Mouse (Mus musculus): ENCODE results near the gene Slc41a3.
A peak's percentile ranks its signal among the peaks of the same experiment; 100 is the strongest.

Slc41a3 gene

DNA sequence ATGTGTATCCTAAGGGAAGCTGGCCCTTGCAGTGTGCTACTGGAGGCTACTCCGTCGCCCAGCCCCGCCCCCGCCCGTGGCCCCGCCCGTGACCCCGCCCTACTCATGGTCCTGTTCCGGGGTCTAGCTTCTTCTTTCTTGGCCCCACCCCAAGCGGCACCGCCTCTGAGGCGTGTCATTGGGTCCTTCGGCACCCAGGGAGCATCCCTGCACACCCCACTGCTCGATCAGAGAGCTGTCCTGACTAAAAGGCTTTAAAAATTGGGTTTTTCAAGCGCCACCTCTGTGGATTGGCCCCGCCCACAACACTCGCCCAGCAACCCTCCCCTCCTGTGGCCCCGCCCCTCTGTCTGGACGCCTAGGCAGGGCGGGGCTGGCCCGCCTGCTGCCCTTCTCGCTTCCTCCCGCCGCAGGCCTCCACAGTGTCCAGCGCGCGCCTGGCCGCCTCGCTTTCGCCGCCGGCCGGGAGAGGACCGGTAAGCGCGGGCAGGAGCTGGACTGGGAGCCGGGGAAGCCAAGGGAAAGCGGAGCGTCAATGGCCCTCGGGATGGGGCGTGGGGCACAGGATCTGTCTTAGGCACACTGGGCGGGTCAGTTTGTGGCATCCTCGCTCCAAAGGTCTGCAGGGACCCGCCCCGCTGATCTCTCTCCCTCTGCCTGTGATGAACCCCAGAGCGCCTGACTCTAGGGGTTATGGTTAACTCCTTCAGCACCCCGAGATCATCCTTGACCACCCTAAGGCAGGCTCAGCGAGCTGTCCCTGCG, at the start of gene Slc41a3:
TSS of gene Slc41a3 (plus strand) at position 193 of the 765 bp plus-strand sequence.
- H3K27me3 ChIP-seq (ENCODE audit: insufficient read depth, low read length): peaks cover 22% of the 10 kb centered on the region
- H3K36me3 ChIP-seq (ENCODE audit: insufficient read depth, low read length): no peaks in the 10 kb centered on the region
- TF ChIP-seq POU5F1 (IDR thresholded peaks at IDR 0.05; ENCODE audit: borderline replicate concordance, low read length) (no peak), CTCF (conservative IDR thresholded peaks at IDR 0.05; ENCODE audit: low read length) (no peak), NANOG (IDR thresholded peaks at IDR 0.05; ENCODE audit: borderline replicate concordance, low read length) (no peak)
- peak within 1 kb of the TSS; percentile 86 for H3K4me3 ChIP-seq (replicated peaks; ENCODE audit: low read length)
- H3K9me3 ChIP-seq (ENCODE audit: low read length): no peaks in the 10 kb centered on the region
- H3K4me1 ChIP-seq (replicated peaks; ENCODE audit: low read depth, low read length): peaks cover 9% of the 10 kb centered on the region

- Histone ChIP-seq H3K9me3 (ENCODE audit: low read length) (no peaks in the 10 kb centered on the region), H3K36me3 (ENCODE audit: insufficient read depth, low read length) (no peaks in the 10 kb centered on the region), H3K4me3 (replicated peaks; ENCODE audit: low read length) (no peak overlapping the region), H3K4me1 (replicated peaks; ENCODE audit: low read depth, low read length) (peaks cover 13% of the 10 kb centered on the region), H3K27me3 (ENCODE audit: insufficient read depth, low read length) (peaks cover 2% of the 10 kb centered on the region; the same call in 1 of the 2 replicates)
- TF ChIP-seq NANOG (IDR thresholded peaks at IDR 0.05; ENCODE audit: borderline replicate concordance, low read length) (no peak), CTCF (conservative IDR thresholded peaks at IDR 0.05; ENCODE audit: low read length) (no peak), POU5F1 (IDR thresholded peaks at IDR 0.05; ENCODE audit: borderline replicate concordance, low read length) (no peak)
These were observed 47.9 kb upstream of the Slc41a3 start for GRCm38 (mm10) chr6:90556534-90557058.

DNA sequence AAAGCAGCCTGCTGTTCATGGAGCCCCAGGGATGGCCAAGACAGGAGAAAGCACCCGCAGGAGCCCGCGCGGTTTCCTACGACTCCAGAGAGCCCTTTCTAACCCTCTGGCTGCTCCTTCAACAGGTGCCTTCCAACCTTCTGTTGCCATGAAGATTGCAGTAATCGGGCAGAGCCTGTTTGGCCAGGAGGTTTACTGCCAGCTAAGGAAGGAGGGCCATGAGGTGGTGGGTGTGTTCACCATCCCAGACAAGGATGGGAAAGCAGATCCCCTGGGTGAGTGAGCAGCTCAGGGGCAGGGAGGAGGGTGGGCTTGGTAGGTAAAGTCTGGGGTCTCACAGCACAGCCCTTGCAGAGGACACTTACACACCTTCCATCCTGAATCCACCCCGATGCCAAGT, 47.4 kb upstream of the Slc41a3 start:
- Histone ChIP-seq H3K36me3 (ENCODE audit: insufficient read depth, low read length) (no peaks in the 10 kb centered on the region), H3K9me3 (ENCODE audit: low read length) (no peaks in the 10 kb centered on the region), H3K4me3 (replicated peaks; ENCODE audit: low read length) (no peak overlapping the region), H3K27me3 (ENCODE audit: insufficient read depth, low read length) (peaks cover 2% of the 10 kb centered on the region; the same call in 1 of the 2 replicates), H3K4me1 (replicated peaks; ENCODE audit: low read depth, low read length) (peaks cover 9% of the 10 kb centered on the region)
- no peak for TF ChIP-seq POU5F1 (IDR thresholded peaks at IDR 0.05; ENCODE audit: borderline replicate concordance, low read length)
- no peak for TF ChIP-seq CTCF (conservative IDR thresholded peaks at IDR 0.05; ENCODE audit: low read length)
- no peak for TF ChIP-seq NANOG (IDR thresholded peaks at IDR 0.05; ENCODE audit: borderline replicate concordance, low read length)

DNA sequence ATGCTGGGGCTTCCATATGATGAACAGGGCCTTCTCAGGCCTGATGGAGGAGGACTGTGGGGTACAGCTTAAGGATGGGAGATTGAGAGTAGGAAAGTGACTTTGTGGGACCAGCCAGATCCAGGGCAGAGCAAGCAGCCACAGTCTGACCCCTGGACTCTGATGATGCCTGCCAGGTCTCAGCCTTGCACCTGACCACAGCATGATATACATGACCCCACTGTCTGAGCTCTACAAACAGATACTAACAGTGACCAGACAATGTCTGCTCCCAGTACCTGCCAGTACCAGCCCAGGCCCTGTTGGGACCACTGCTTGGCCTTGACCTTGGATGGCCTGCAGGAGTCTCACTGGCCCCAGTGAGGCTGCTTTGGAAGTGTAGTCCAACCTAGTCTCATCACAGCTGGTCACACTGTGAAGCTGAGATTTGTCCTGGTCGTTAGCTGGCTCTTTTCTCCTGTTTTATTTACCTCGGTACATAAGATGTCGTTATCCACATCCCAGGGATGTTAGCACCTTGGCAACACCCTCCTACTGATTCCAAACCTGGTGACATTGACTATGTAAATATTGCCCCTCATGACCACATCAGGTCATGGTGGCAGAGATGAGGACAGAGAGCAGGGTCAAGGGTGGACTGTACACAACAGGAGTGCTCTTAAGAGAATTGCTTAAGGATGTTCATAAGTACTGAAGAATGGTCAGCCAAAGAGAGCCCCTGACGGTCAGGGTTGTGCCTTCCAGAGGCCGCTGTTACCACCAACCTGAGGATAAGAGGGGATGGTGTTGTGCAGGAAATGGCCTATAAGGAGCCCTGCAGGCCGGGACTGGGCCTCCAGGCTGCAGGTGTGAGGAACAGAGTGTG, 46.5 kb upstream of the Slc41a3 start:
- Histone ChIP-seq H3K4me3 (replicated peaks; ENCODE audit: low read length) (no peak overlapping the region), H3K9me3 (ENCODE audit: low read length) (no peaks in the 10 kb centered on the region), H3K36me3 (ENCODE audit: insufficient read depth, low read length) (no peaks in the 10 kb centered on the region), H3K4me1 (replicated peaks; ENCODE audit: low read depth, low read length) (peaks cover 9% of the 10 kb centered on the region), H3K27me3 (ENCODE audit: insufficient read depth, low read length) (peaks cover 2% of the 10 kb centered on the region; the same call in 1 of the 2 replicates)
- TF ChIP-seq POU5F1 (IDR thresholded peaks at IDR 0.05; ENCODE audit: borderline replicate concordance, low read length) (no peak), NANOG (IDR thresholded peaks at IDR 0.05; ENCODE audit: borderline replicate concordance, low read length) (no peak), CTCF (conservative IDR thresholded peaks at IDR 0.05; ENCODE audit: low read length) (no peak)

DNA sequence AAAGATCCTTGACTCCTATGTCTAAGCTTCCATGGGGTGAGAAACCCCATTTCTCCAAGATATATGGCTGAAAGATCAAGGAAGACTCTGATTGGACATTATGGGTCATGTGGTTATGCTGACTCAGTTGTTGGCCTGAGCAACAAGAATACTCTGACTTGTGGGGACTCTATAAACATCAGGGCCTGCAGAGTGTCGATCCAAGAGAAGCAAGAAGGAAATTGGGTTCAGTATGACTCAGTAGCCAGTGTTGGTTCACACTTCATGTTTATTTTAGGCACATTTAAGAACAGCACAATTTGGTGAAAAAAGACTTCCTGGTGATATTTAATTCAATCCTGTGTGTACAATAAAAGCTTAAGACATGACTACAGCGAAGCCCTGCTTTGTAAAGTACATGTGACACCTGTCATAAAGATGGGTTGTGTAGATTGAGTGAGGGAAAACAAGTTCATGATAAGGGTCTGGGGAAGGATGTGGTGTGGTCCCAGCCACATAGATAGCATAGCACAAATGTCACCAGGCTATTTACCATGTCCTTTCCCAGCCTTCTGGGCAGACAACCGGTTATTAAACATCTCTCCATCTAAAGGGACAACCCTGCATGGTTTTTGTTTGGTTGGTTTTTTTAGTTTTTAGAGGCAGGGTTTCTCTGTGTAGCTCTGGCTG, 44.0 kb upstream of the Slc41a3 start:
- Histone ChIP-seq H3K27me3 (ENCODE audit: insufficient read depth, low read length) (peaks cover 2% of the 10 kb centered on the region; the same call in 1 of the 2 replicates), H3K4me1 (replicated peaks; ENCODE audit: low read depth, low read length) (peaks cover 9% of the 10 kb centered on the region), H3K9me3 (ENCODE audit: low read length) (no peaks in the 10 kb centered on the region), H3K36me3 (ENCODE audit: insufficient read depth, low read length) (no peaks in the 10 kb centered on the region), H3K4me3 (replicated peaks; ENCODE audit: low read length) (no peak overlapping the region)
- TF ChIP-seq POU5F1 (IDR thresholded peaks at IDR 0.05; ENCODE audit: borderline replicate concordance, low read length): no peak

- Histone ChIP-seq H3K36me3 (ENCODE audit: insufficient read depth, low read length) (no peaks in the 10 kb centered on the region), H3K4me1 (replicated peaks; ENCODE audit: low read depth, low read length) (peaks cover 9% of the 10 kb centered on the region), H3K27me3 (ENCODE audit: insufficient read depth, low read length) (peaks cover 2% of the 10 kb centered on the region; the same call in 1 of the 2 replicates), H3K4me3 (replicated peaks; ENCODE audit: low read length) (no peak overlapping the region), H3K9me3 (ENCODE audit: low read length) (no peaks in the 10 kb centered on the region)
- TF ChIP-seq CTCF (conservative IDR thresholded peaks at IDR 0.05; ENCODE audit: low read length): no peak
- TF ChIP-seq NANOG (IDR thresholded peaks at IDR 0.05; ENCODE audit: borderline replicate concordance, low read length): no peak; the same call in 1 of the 2 replicates
- TF ChIP-seq POU5F1 (IDR thresholded peaks at IDR 0.05; ENCODE audit: borderline replicate concordance, low read length): no peak
These were observed 43.2 kb upstream of the Slc41a3 start for GRCm38 (mm10) chr6:90561234-90561781.

DNA sequence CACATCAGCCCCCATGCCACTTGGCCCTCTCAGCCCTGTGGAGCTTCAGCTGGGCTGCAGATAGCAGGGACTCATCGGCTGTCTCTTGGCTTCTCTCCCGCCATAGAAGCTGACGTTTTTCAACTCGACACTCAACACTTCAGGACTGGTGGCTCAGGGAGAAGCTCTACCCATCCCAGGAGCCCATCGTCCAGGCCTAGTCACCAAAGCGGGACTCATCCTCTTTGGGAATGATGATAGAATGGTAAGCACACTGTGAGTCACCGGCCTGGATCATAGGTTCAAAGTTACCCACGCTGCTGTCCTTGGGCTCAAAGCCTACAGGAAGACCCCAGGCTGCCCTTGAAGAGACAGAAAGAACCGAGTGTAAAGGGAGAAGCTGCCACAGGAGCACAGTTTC, 40.3 kb upstream of the Slc41a3 start:
- H3K27me3 ChIP-seq (ENCODE audit: insufficient read depth, low read length): no peaks in the 10 kb centered on the region
- H3K9me3 ChIP-seq (ENCODE audit: low read length): no peaks in the 10 kb centered on the region
- H3K36me3 ChIP-seq (ENCODE audit: insufficient read depth, low read length): no peaks in the 10 kb centered on the region
- H3K4me1 ChIP-seq (replicated peaks; ENCODE audit: low read depth, low read length): peaks cover 9% of the 10 kb centered on the region
- no peak overlapping the region for H3K4me3 ChIP-seq (replicated peaks; ENCODE audit: low read length)
- TF ChIP-seq POU5F1 (IDR thresholded peaks at IDR 0.05; ENCODE audit: borderline replicate concordance, low read length): no peak
- no peak for TF ChIP-seq NANOG (IDR thresholded peaks at IDR 0.05; ENCODE audit: borderline replicate concordance, low read length)
- no peak for TF ChIP-seq CTCF (conservative IDR thresholded peaks at IDR 0.05; ENCODE audit: low read length)
